Mouse (Mus musculus) liver, postnatal 0 days (tissue): Measurements from ENCODE around the gene Herc4. TPM values are rescaled to one million over a fixed set of nuclear protein-coding genes. Genes with fewer than 3 reads are reported as not detected.
A peak's percentile ranks its signal among the peaks of the same experiment; 100 is the strongest.

Experiments used
- ATAC-seq: fragments of 200-750 bp; cut with Nextera tagmentation; 2 replicates; pipeline ENCODE4 v1.8.0; 2017; ENCODE audit warnings: mild to moderate bottlenecking, moderate library complexity
- DNase-seq: peaks from one replicate; pipeline ENCODE4 v3.0.0-alpha.2; 2016
- H3K27ac ChIP-seq: fragments of 300-500 bp; sonication (generic); 2 replicates; pipeline ENCODE4 v1.5.1; 2014; ENCODE audit warnings: antibody characterized with exemption, moderate library complexity, mild to moderate bottlenecking, low read depth
- H3K27me3 ChIP-seq: fragments of 300-500 bp; sonication (generic); 2 replicates; pipeline ENCODE4 v1.6.1; 2014; ENCODE audit warnings: low read length, control low read depth, mixed read lengths; ENCODE audit not compliant: insufficient read depth
- H3K36me3 ChIP-seq: fragments of 300-500 bp; sonication (generic); replicated peaks from 2 replicates; pipeline ENCODE4 v1.6.1; 2014; ENCODE audit warnings: mild to moderate bottlenecking, control low read depth, low read length, moderate library complexity, mixed read lengths; ENCODE audit not compliant: insufficient read depth
- H3K4me1 ChIP-seq: fragments of 300-500 bp; sonication (generic); 2 replicates; pipeline ENCODE4 v1.6.1; 2014; ENCODE audit warnings: antibody characterized with exemption, mild to moderate bottlenecking, control low read depth; ENCODE audit not compliant: insufficient read depth
- H3K4me2 ChIP-seq: fragments of 300-500 bp; sonication (generic); 2 replicates; pipeline ENCODE4 v1.6.1; 2014; ENCODE audit warnings: low read depth, mild to moderate bottlenecking, low read length, moderate library complexity, mixed read lengths
- H3K4me3 ChIP-seq: fragments of 300-500 bp; sonication (generic); 2 replicates; pipeline ENCODE4 v1.5.1; 2014; ENCODE audit warnings: low read depth, low read length
- H3K9ac ChIP-seq: fragments of 300-500 bp; sonication (generic); replicated peaks from 2 replicates; pipeline ENCODE4 v1.6.1; 2014; ENCODE audit warnings: mild to moderate bottlenecking, moderate library complexity
- H3K9me3 ChIP-seq: fragments of 300-500 bp; sonication (generic); 2 replicates; pipeline ENCODE4 v1.6.1; 2016; ENCODE audit warnings: mild to moderate bottlenecking, control low read depth, low read length, mixed read lengths
- CTCF ChIP-seq: sonication (generic); IDR thresholded peaks from 2 replicates; pipeline ENCODE4 v1.5.1; 2016; ENCODE audit warnings: antibody characterized with exemption, low read depth
- EP300 ChIP-seq: IDR thresholded peaks from 2 replicates; pipeline ENCODE4 v1.6.1; 2016; ENCODE audit warnings: antibody characterized with exemption, low read depth, mild to moderate bottlenecking
- WGBS: fragments of 180-500 bp; shearing (Covaris S2); extraction: QIAGEN DNeasy Blood & Tissue Kit; methylation state at CpG from one replicate; pipeline ENCODE4 v1.1.7; 2014; ENCODE audit not compliant: insufficient replicate concordance; 5-methylcytosine and 5-hydroxymethylcytosine counted together
- polyA plus RNA-seq: library from polyadenylated mRNA; unstranded; fragments of >200 nt; fragmentation: Nextera tagmentation; extraction: Ambion mirVana; gene quantifications from 2 replicates; pipeline ENCODE4 v1.2.1, GENCODE M21; 2015

Gene Herc4
- polyA plus RNA-seq, 1 experiment from 2014 or later = 22.9 TPM

- TF ChIP-seq CTCF = no peak
- TF ChIP-seq EP300 = no peak
- Histone ChIP-seq H3K4me1 (peaks cover 4% of the 10 kb centered on the region; the same call in 1 of the 2 replicates), H3K9me3 (no peaks in the 10 kb centered on the region), H3K27me3 (no peaks in the 10 kb centered on the region), H3K4me2 (no peak overlapping the region), H3K9ac (no peak overlapping the region), H3K27ac (peak overlapping the region; percentile 44; the same call in 1 of the 2 replicates), H3K4me3 (no peak overlapping the region), H3K36me3 (peaks cover 47% of the 10 kb centered on the region)
- ATAC-seq (no peak), DNase-seq (no peak)
- 56% methylated on average over 2 of the region's 2 CpGs for WGBS
Measured at GRCm38 (mm10) chr10:63267941-63268340, 24.3 kb downstream of the Herc4 start.

DNA sequence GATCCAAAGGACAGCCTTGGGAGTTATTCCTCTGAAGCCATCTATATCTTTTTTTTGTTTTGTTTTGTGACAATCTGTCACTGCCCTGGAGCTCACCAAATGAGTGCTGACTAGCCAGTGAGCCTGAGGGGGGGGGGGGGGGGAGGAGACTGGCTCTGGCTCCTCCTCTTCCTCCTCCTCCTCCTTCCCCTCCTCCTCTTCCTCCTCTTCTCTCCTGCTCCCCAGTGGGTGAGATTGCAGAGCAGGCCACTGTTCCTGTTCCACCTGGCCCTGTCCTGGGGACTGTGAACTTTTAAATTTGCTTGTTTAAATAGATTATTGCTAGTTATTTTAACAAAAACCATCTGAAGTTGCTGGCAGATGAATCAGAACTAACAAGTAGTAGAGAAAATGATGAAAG lies 28.8 kb downstream of the Herc4 start:
- ATAC-seq (peak; percentile 70), DNase-seq (peak; percentile 65)
- H3K4me1 ChIP-seq = peaks cover 11% of the 10 kb centered on the region; the same call in 1 of the 2 replicates
- H3K27me3 ChIP-seq = no peaks in the 10 kb centered on the region
- TF ChIP-seq CTCF = no peak
- TF ChIP-seq EP300 = no peak
- peaks cover 47% of the 10 kb centered on the region for H3K36me3 ChIP-seq
- 0 out of 2 replicates have a peak overlapping the region, but pooled peaks have one; percentile 4 for H3K4me3 ChIP-seq
- H3K9ac ChIP-seq = no peak overlapping the region
- H3K4me2 ChIP-seq = peak overlapping the region; percentile 36
- H3K9me3 ChIP-seq = no peaks in the 10 kb centered on the region
- H3K27ac ChIP-seq = peak overlapping the region; percentile 67

GRCm38 (mm10) chr10:63272868-63273267 lies 29.3 kb downstream of the Herc4 start:
- Histone ChIP-seq H3K27me3 (no peaks in the 10 kb centered on the region), H3K36me3 (peaks cover 50% of the 10 kb centered on the region), H3K9ac (no peak overlapping the region), H3K4me2 (peak overlapping the region; percentile 36), H3K4me1 (peaks cover 11% of the 10 kb centered on the region; the same call in 1 of the 2 replicates), H3K27ac (peak overlapping the region; percentile 67), H3K4me3 (0 out of 2 replicates have a peak overlapping the region, but pooled peaks have one; percentile 4), H3K9me3 (no peaks in the 10 kb centered on the region)
- ATAC-seq (peak; percentile 74), DNase-seq (no peak)
- WGBS = 55% methylated on average over 5 of the region's 5 CpGs
- TF ChIP-seq CTCF (peak; percentile 30), EP300 (peak; percentile 93)

- DNase-seq (peak; percentile 24), ATAC-seq (peak; percentile 94)
- peaks cover 10% of the 10 kb centered on the region; the same call in 1 of the 2 replicates for H3K4me1 ChIP-seq
- peak overlapping the region; percentile 76 for H3K27ac ChIP-seq
- no peak overlapping the region for H3K9ac ChIP-seq
- H3K27me3 ChIP-seq = no peaks in the 10 kb centered on the region
- no peak overlapping the region for H3K4me3 ChIP-seq
- no peaks in the 10 kb centered on the region for H3K9me3 ChIP-seq
- H3K36me3 ChIP-seq = peaks cover 52% of the 10 kb centered on the region
- TF ChIP-seq EP300 (peak; percentile 99), CTCF (no peak)
- WGBS = 42% methylated on average over 3 of the region's 3 CpGs
- peak overlapping the region; percentile 39 for H3K4me2 ChIP-seq
Measured at GRCm38 (mm10) chr10:63277010-63277409, 33.4 kb downstream of the Herc4 start.

GRCm38 (mm10) chr10:63279851-63280250 lies 36.2 kb downstream of the Herc4 start:
- Histone ChIP-seq H3K4me3 (no peak overlapping the region), H3K4me2 (no peak overlapping the region), H3K4me1 (0 out of 2 replicates have a peak, but pooled peaks cover 7% of the 10 kb centered on the region), H3K36me3 (peaks cover 58% of the 10 kb centered on the region), H3K27me3 (no peaks in the 10 kb centered on the region), H3K9me3 (no peaks in the 10 kb centered on the region), H3K27ac (no peak overlapping the region), H3K9ac (no peak overlapping the region)
- WGBS = 95% methylated on average over 3 of the region's 3 CpGs
- DNase-seq (no peak), ATAC-seq (no peak)
- TF ChIP-seq CTCF = no peak
- no peak for TF ChIP-seq EP300

- WGBS = 67% methylated on average over 4 of the region's 4 CpGs
- Histone ChIP-seq H3K9me3 (no peaks in the 10 kb centered on the region), H3K36me3 (peaks cover 65% of the 10 kb centered on the region), H3K9ac (no peak overlapping the region), H3K27ac (0 out of 2 replicates have a peak overlapping the region, but pooled peaks have one; percentile 6), H3K27me3 (no peaks in the 10 kb centered on the region), H3K4me2 (no peak overlapping the region), H3K4me3 (no peak overlapping the region), H3K4me1 (no peaks in the 10 kb centered on the region)
- DNase-seq (no peak), ATAC-seq (no peak)
- TF ChIP-seq EP300 = peak; percentile 80
- no peak for TF ChIP-seq CTCF
Measured at GRCm38 (mm10) chr10:63282417-63282816, 38.8 kb downstream of the Herc4 start.
